Mouse (Mus musculus) olfactory bulb, adult 2 months (tissue): ENCODE measurements at regions not wholly inside any gene's neighbourhood (a gene's known extent, or its start where the extent isn't known, plus 50 kb on each side); places are given as distances from the start of the nearest gene placed in this dataset.

Source experiments
- CTCF ChIP-seq: fragments of 200-500 bp; IDR thresholded peaks from 2 replicates; pipeline ENCODE4 v1.5.1; 2012; ENCODE audit warnings: low read depth, mild to moderate bottlenecking, low read length, moderate library complexity; ENCODE audit not compliant: insufficient read depth
- POLR2A ChIP-seq: fragments of 200-500 bp; IDR thresholded peaks from 2 replicates; pipeline ENCODE4 v1.6.1; 2012; ENCODE audit warnings: mild to moderate bottlenecking, low read depth, low read length, moderate library complexity; ENCODE audit not compliant: insufficient read depth

DNA sequence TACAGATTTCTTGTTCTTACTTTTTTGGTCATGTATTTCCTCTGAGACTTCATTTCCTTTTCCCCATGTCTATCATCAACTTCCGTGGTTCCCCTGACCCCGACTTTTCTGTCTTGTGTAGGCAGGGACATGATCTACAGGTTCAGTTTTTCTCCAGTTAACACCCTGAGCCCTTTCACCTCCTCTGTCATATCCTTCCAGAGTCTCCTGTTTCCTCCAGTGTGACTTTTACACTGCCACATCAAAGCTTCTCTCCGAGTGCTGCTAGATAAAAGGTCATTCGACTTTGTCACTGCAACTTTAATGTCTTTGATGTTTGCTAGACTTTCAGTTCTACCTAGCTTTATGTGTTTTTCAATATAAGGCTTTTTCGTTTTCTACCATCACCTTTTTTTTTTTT is 72.5 kb downstream of the Phlda1 start:
- no peak for TF ChIP-seq POLR2A
- no peak for TF ChIP-seq CTCF
